Mouse (Mus musculus) myocyte (in vitro differentiated cells): ENCODE results near the gene Ncapd3. TPM values are rescaled to one million over a fixed set of nuclear protein-coding genes. Genes with fewer than 3 reads are reported as not detected.

ENCODE experiments used
- H3K27me3 ChIP-seq: one replicate; pipeline ENCODE4 v1.6.1; 2011; ENCODE audit not compliant: control insufficient read depth, insufficient read depth, insufficient read length
- H3K36me3 ChIP-seq: one replicate; pipeline ENCODE4 v1.6.1; 2011; ENCODE audit not compliant: control insufficient read depth, insufficient read depth
- H3K4me2 ChIP-seq: one replicate; pipeline ENCODE4 v1.6.1; 2011; ENCODE audit warnings: low read depth, control low read depth
- H3K4me3 ChIP-seq: one replicate; pipeline ENCODE4 v1.5.1; 2011; ENCODE audit warnings: mild to moderate bottlenecking, control low read depth, moderate library complexity
- H3K79me2 ChIP-seq: one replicate; pipeline ENCODE4 v1.6.1; 2011; ENCODE audit not compliant: control insufficient read depth, insufficient read depth
- H3ac ChIP-seq: one replicate; pipeline ENCODE4 v1.6.1; 2011; ENCODE audit not compliant: control insufficient read depth, insufficient read length
- CEBPB ChIP-seq: IDR thresholded peaks from 2 replicates; pipeline ENCODE4 v1.6.1; 2011; ENCODE audit warnings: mild to moderate bottlenecking, moderate library complexity; ENCODE audit not compliant: poor library complexity, insufficient read depth, severe bottlenecking
- E2F4 ChIP-seq: IDR thresholded peaks from one replicate; pipeline ENCODE4 v1.6.1; 2011; ENCODE audit warnings: mild to moderate bottlenecking, control low read depth, moderate library complexity; ENCODE audit not compliant: insufficient read depth
- MAX ChIP-seq: IDR thresholded peaks from one replicate; pipeline ENCODE4 v1.6.1; 2011; ENCODE audit warnings: low read depth, mild to moderate bottlenecking, control low read depth
- MYOD1 ChIP-seq, 3 experiments: IDR thresholded peaks; one replicate each; pipeline ENCODE4 v1.6.1; 2011; ENCODE audit warnings: control low read depth in 2 of 3, low read depth in 2 of 3, mild to moderate bottlenecking in 2 of 3, moderate library complexity in 1 of 3; ENCODE audit not compliant: insufficient read length in 2 of 3, control insufficient read depth in 1 of 3
- MYOG ChIP-seq, 3 experiments: IDR thresholded peaks; one replicate each; pipeline ENCODE4 v1.6.1; 2011; ENCODE audit warnings: control low read depth in 2 of 3, low read depth in 2 of 3, mild to moderate bottlenecking in 2 of 3; ENCODE audit not compliant: insufficient read length in 2 of 3, control insufficient read depth in 1 of 3, insufficient read depth in 1 of 3
- POLR2A ChIP-seq: IDR thresholded peaks from one replicate; pipeline ENCODE4 v1.6.1; 2011; ENCODE audit warnings: low read depth, mild to moderate bottlenecking, control low read depth, moderate library complexity; ENCODE audit not compliant: insufficient read length
- POLR2AphosphoS2 ChIP-seq: IDR thresholded peaks from one replicate; pipeline ENCODE4 v1.6.1; 2011; ENCODE audit warnings: low read depth, control low read depth; ENCODE audit not compliant: insufficient read length
- REST ChIP-seq: IDR thresholded peaks from one replicate; pipeline ENCODE4 v1.6.1; 2011; ENCODE audit warnings: mild to moderate bottlenecking, control low read depth, moderate library complexity; ENCODE audit not compliant: insufficient read depth, insufficient read length
- SRF ChIP-seq: IDR thresholded peaks from one replicate; pipeline ENCODE4 v1.6.1; 2011; ENCODE audit warnings: low read depth; ENCODE audit not compliant: control insufficient read depth, insufficient read length
- TCF12 ChIP-seq: IDR thresholded peaks from one replicate; pipeline ENCODE4 v1.6.1; 2011; ENCODE audit warnings: mild to moderate bottlenecking, control low read depth; ENCODE audit not compliant: poor library complexity, insufficient read depth, severe bottlenecking
- TCF3 ChIP-seq: IDR thresholded peaks from one replicate; pipeline ENCODE4 v1.6.1; 2011; ENCODE audit warnings: low read depth, control low read depth; ENCODE audit not compliant: insufficient read length
- USF1 ChIP-seq: IDR thresholded peaks from one replicate; pipeline ENCODE4 v1.6.1; 2011; ENCODE audit warnings: low read depth, mild to moderate bottlenecking, control low read depth, moderate library complexity
- polyA plus RNA-seq: library from polyadenylated mRNA; unstranded; fragments of >200 nt; fragmentation: generic; extraction: Trizol; gene quantifications from one replicate; pipeline ENCODE4 v1.2.1, GENCODE M21; 2012; ENCODE audit warnings: missing spikeins

The Ncapd3 gene
- polyA plus RNA-seq, 1 experiment = 4.3 TPM

DNA sequence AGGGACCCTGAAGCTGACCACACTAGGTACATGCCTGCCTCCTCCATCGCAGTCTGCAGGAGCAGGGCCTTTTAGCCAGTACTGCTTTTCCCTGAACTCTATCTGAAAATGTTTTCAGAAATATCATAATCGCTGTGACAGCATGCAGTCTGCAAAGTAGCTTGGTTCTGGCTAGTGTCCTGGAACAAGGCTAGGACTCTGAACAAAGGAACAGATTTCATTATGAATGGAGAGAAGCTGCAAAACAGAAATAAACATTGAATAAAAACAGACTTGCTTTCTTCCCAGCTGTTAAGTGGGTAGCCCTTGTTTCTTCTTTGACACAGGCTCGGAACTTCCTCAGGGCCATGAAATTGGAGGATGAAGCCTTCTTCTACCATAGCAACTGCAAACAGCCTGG is 24.7 kb upstream of the Ncapd3 start:
- H3K27me3 ChIP-seq = no peaks in the 10 kb centered on the region
- no peak overlapping the region for H3K4me2 ChIP-seq
- H3ac ChIP-seq = no peak overlapping the region
- peaks cover 12% of the 10 kb centered on the region for H3K79me2 ChIP-seq
- TF ChIP-seq TCF12 = no peak
- TF ChIP-seq REST = no peak
- no peak for TF ChIP-seq CEBPB
- TF ChIP-seq E2F4 = no peak
- TF ChIP-seq POLR2AphosphoS2 = no peak
- TF ChIP-seq TCF3 = no peak
- TF ChIP-seq MYOG (IDR thresholded peaks at IDR 0.05; ENCODE audit: control insufficient read depth in 1 of 3, insufficient read depth in 1 of 3, insufficient read length in 2 of 3, low read depth in 2 of 3) = no peak
- no peak for TF ChIP-seq SRF
- TF ChIP-seq MAX = no peak
- no peak for TF ChIP-seq USF1
- TF ChIP-seq MYOD1 (IDR thresholded peaks at IDR 0.05; ENCODE audit: control insufficient read depth in 1 of 3, insufficient read length in 2 of 3, low read depth in 2 of 3) = no peak
- no peak for TF ChIP-seq POLR2A
- peaks cover 33% of the 10 kb centered on the region for H3K36me3 ChIP-seq
- no peak overlapping the region for H3K4me3 ChIP-seq

DNA sequence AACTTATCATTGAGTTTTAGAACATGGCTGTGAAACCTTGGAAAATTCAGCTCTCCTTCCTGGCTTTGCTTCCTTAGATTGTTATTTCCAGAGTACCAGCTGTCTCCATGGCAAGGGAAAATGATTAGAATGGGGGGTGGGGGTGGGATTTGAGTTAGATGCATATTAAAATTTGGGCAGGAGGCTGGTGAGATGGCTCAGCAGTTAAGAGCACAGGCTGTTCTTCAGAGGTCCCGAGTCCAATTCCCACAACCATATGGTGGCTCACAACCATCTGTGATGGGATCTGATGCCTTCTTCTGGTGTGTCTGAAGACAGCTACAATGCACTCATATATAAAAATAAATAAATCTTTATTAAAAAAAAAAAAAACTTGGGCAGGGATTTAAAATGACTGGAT is 24.0 kb upstream of the Ncapd3 start:
- H3ac ChIP-seq = no peak overlapping the region
- no peak for TF ChIP-seq MAX
- H3K4me3 ChIP-seq = no peak overlapping the region
- H3K79me2 ChIP-seq = peaks cover 5% of the 10 kb centered on the region
- no peak overlapping the region for H3K4me2 ChIP-seq
- H3K27me3 ChIP-seq = no peaks in the 10 kb centered on the region
- peaks cover 33% of the 10 kb centered on the region for H3K36me3 ChIP-seq

DNA sequence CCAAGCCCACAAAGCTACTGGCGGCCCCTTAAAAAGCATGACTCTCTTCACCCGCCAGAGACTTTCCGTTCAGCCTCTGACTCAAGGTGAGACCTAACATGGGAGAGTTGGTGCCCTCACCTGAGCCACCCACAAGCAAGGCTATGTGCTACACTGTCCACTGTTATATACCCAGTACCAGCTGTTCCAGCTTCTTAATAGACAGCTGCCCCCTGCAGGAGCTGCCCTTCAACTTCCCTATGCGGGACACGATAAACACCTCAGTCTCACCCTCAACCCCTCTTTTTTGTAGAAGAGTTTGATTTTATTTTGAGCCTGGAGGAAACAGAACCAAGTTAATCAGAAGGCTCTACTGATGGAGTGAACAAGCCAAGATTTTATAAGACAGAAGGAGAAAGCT is 23.1 kb upstream of the Ncapd3 start:
- no peak for TF ChIP-seq TCF3
- H3ac ChIP-seq = no peak overlapping the region
- no peak overlapping the region for H3K4me2 ChIP-seq
- H3K36me3 ChIP-seq = peaks cover 38% of the 10 kb centered on the region
- H3K79me2 ChIP-seq = no peaks in the 10 kb centered on the region
- no peak overlapping the region for H3K4me3 ChIP-seq
- H3K27me3 ChIP-seq = no peaks in the 10 kb centered on the region

DNA sequence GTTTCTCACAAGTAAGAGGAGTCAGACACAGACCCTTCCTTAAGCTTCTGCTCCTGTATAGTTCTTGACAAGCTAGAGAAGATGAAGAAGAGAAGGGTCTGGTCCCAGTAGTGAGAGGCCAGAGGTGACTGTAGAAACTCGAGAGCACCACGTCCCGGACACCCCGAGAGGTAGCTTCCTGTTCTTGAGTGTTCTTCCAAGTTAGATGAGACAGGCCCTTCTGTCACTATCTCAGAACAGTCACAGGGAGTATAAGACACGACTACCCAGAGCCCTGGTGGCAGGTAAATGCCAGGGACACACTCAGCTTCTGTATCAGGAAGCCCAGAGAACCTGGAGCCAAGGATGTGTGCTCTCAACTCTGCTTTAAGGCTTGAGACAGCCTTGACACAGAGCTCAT is 20.7 kb upstream of the Ncapd3 start:
- H3ac ChIP-seq = no peak overlapping the region
- no peak overlapping the region for H3K4me2 ChIP-seq
- TF ChIP-seq TCF3 (no peak), REST (no peak), CEBPB (no peak), E2F4 (no peak), SRF (no peak), MAX (no peak), TCF12 (no peak), POLR2A (no peak), MYOD1 (IDR thresholded peaks at IDR 0.05; ENCODE audit: control insufficient read depth in 1 of 3, insufficient read length in 2 of 3, low read depth in 2 of 3) (no peak), POLR2AphosphoS2 (no peak), USF1 (no peak), MYOG (IDR thresholded peaks at IDR 0.05; ENCODE audit: control insufficient read depth in 1 of 3, insufficient read depth in 1 of 3, insufficient read length in 2 of 3, low read depth in 2 of 3) (no peak)

DNA sequence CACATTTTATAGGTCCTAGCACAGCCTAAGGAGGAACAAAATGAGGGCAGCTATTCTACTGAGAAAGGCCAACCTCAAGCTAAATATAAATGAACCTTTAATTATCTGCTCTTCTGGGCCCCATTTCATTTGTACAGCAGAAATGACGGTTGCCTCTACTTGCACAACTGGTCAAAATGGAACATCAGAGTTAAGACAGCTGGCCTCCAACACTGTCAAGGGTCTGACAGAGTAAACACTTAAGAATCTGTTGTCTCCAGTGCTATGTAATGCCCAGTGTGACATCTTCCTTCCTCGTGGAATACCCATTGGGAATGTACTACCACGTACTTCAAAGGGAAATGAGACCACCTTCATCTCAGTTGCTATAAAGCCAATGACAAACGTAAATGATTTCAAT is 18.4 kb upstream of the Ncapd3 start:
- Histone ChIP-seq H3K27me3 (no peaks in the 10 kb centered on the region), H3K4me2 (no peak overlapping the region), H3K36me3 (peaks cover 33% of the 10 kb centered on the region), H3K79me2 (no peaks in the 10 kb centered on the region), H3ac (no peak overlapping the region), H3K4me3 (no peak overlapping the region)
- no peak for TF ChIP-seq TCF12
- TF ChIP-seq TCF3 = no peak
- no peak for TF ChIP-seq MAX
- no peak for TF ChIP-seq POLR2AphosphoS2
- TF ChIP-seq REST = no peak

More for the DNA sequence above, 20.7 kb upstream of the Ncapd3 start:
- no peak overlapping the region for H3K4me3 ChIP-seq
- H3K27me3 ChIP-seq = no peaks in the 10 kb centered on the region
- no peaks in the 10 kb centered on the region for H3K79me2 ChIP-seq
- H3K36me3 ChIP-seq = peaks cover 34% of the 10 kb centered on the region

DNA sequence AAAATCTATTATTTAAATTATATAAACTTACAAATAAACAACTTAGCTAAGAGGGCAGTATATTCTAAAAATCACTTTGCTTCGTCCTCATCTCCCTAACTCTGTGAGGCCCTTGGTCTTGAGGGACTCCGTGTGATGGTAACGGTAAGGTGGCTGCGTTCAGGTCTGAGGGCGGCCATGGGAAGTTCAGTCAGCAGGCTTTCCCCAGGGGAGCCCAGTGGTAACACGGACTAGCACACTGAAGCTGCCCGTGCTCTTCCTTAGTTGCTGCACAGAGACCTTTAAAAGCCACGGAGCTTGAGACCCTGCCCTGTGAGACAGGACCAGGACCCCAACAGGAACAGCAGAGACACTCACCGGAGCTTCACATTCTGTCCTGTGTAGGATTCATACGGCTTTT is 11.0 kb upstream of the Ncapd3 start:
- Histone ChIP-seq H3K79me2 (peaks cover 7% of the 10 kb centered on the region), H3ac (no peak overlapping the region), H3K4me3 (no peak overlapping the region), H3K27me3 (no peaks in the 10 kb centered on the region), H3K36me3 (peaks cover 21% of the 10 kb centered on the region), H3K4me2 (no peak overlapping the region)
- TF ChIP-seq E2F4 (no peak), TCF12 (no peak), REST (no peak), POLR2AphosphoS2 (no peak), CEBPB (no peak), POLR2A (no peak), MYOD1 (IDR thresholded peaks at IDR 0.05; ENCODE audit: control insufficient read depth in 1 of 3, insufficient read length in 2 of 3, low read depth in 2 of 3) (no peak), TCF3 (no peak), MYOG (IDR thresholded peaks at IDR 0.05; ENCODE audit: control insufficient read depth in 1 of 3, insufficient read depth in 1 of 3, insufficient read length in 2 of 3, low read depth in 2 of 3) (no peak), USF1 (no peak), SRF (no peak), MAX (no peak)
